Mouse (Mus musculus): ENCODE data around the gene Prss8. TPM values are rescaled to one million over a fixed set of nuclear protein-coding genes. Genes with fewer than 3 reads are reported as not detected.
"Not testable (repeated sequence)": the region's sequence is repeated elsewhere in the genome, so short reads cannot be mapped to it uniquely, and the experiment has no call there.

Gene Prss8
- total RNA-seq, 2 experiments from 2014 or later, result 0.25 to 0.46 TPM

GRCm38 (mm10) chr7:127895891-127896290 lies 34.0 kb downstream of the Prss8 start:
- not testable (repeated sequence) for DNase-seq (ENCODE audit: low spot score in 2 of 2)

GRCm38 (mm10) chr7:127895442-127895841 lies 34.5 kb downstream of the Prss8 start, which contains the start of the genes Gm21974 and Vkorc1:
Gene Gm21974 (minus strand): TSS chr7:127895454.
Gene Vkorc1 (minus strand): TSS chr7:127895617.
- DNase-seq (ENCODE audit: low spot score in 2 of 2), result peak; percentile 94 to 98

DNA sequence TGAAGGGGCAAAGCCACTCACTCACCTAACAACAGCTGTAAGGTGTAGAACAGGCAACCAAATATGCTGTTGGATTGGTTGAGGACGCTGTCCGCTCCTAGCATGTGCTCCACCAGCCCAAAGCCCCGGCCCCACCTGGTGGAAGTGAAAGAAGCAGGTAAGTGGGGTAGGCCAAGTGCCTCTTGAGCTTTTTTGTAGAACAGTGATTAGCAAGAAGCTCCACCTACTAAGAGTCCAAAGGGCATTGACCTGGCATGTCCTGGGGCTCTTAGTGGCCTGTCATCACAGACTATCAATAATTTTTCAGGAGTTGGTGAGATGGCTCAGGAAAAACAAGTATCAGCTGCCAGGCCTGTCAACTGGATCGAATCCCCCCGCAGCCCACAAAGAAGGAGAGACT lies 35.4 kb downstream of the Prss8 start:
- DNase-seq (ENCODE audit: low spot score in 2 of 2), result no peak

GRCm38 (mm10) chr7:127890798-127891197 lies 39.1 kb downstream of the Prss8 start, which contains the start of gene Prss53:
Gene Prss53 (minus strand): TSS chr7:127890970.
- DNase-seq (ENCODE audit: low spot score in 2 of 2), result no peak

DNA sequence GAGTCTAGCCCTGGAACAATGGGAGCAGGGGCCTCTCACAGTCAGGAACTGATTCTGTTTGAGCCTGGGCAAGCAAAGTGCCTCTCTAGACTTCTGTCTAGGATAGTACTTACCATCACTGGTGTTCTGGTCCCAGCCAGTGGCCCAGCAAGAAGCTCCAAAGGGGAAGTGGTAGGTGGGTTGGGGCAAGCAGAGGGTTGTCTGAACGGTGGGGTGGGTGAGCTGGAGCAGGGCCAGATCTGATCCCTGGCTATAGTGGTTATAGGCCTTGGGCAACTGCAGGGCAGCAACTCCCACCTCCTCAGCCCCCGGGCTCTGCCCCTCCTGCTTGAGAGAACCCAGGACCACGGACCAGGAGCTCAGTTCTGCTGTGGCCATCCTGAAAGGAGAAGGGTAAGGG lies 41.1 kb downstream of the Prss8 start:
- no peak for DNase-seq (ENCODE audit: low spot score in 2 of 2)

DNA sequence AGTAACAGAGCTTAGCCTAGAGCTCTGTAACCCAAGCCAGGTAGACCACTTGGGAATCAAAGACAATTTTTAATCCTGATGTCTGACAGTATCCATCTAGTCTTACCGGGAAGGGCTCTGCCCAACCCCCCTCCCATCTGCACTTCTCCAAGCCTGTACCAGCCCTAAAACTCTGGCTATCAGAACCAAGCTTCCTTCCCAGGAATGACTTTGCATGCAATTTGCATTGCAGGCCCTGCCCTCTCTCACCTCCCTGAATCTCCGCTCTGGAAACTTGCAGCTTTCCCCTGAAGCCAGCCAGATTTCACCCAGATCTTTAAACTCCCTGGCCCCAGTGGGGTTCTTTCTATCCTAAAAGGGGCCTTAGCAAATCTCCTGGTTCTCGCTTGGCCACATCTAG lies 42.1 kb downstream of the Prss8 start:
- DNase-seq (ENCODE audit: low spot score in 2 of 2), result no peak

GRCm38 (mm10) chr7:127887191-127887590 lies 42.7 kb downstream of the Prss8 start:
- no peak for DNase-seq (ENCODE audit: low spot score in 2 of 2)

DNA sequence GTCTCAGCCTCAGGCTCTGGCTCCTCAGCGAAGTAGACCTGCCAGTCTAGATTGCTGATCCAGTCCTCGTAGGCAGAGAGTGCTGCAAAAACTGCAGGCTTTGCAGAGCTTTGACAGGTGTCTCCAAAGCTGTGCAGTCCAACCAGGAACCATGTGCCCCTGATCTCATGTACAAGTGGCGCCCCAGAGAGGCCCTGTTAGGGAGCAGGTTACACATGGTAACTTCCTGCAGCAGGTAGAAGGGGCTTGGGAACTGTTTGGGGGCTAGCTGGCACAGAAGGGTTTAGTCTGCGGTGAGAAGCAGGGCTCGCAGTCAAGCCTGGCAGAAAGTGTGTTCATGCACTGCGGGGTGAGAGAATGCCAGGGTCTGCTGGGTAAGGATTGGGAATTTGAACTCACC lies 43.4 kb downstream of the Prss8 start:
- DNase-seq (ENCODE audit: low spot score in 2 of 2), result no peak

GRCm38 (mm10) chr7:127885951-127886350 lies 44.0 kb downstream of the Prss8 start:
- peak in 1 of 2 experiments; percentile 39 for DNase-seq (ENCODE audit: low spot score in 2 of 2)

DNA sequence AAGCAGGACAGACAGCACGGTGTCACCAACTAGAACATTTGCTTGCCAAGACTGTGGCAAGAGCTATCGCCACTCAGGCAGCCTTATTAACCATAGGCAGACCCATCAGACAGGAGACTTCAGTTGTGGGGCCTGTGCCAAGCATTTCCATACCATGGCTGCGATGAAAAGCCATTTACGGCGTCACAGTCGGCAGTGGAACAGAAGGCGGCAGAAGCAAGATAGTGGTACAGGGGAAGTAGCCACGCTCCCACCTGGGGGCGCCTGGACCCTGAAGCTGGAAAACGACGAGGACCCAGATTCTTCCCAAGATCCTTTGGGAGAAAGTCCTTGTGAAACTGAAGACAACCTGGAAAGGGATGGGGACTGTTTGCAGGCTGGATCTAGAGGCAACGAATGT lies 49.5 kb downstream of the Prss8 start:
- DNase-seq (ENCODE audit: low spot score in 2 of 2), result no peak

DNA sequence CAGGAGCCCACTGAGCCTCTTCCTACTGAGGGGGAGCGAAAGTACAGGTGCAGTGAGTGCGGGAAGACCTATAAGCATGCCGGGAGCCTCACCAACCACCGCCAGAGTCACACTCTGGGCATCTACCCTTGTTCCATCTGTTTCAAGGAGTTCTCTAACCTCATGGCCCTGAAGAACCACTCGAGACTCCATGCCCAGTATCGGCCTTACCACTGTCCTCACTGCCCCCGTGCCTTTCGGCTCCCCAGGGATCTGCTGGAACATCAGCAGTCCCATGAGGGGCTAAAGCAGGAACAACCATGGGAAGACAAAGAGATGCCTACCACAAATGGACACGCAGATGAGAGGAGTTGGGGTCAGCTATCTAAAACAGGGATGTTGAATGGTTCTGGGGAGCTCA lies 50.6 kb downstream of the Prss8 start:
- no peak for DNase-seq (ENCODE audit: low spot score in 2 of 2)

DNA sequence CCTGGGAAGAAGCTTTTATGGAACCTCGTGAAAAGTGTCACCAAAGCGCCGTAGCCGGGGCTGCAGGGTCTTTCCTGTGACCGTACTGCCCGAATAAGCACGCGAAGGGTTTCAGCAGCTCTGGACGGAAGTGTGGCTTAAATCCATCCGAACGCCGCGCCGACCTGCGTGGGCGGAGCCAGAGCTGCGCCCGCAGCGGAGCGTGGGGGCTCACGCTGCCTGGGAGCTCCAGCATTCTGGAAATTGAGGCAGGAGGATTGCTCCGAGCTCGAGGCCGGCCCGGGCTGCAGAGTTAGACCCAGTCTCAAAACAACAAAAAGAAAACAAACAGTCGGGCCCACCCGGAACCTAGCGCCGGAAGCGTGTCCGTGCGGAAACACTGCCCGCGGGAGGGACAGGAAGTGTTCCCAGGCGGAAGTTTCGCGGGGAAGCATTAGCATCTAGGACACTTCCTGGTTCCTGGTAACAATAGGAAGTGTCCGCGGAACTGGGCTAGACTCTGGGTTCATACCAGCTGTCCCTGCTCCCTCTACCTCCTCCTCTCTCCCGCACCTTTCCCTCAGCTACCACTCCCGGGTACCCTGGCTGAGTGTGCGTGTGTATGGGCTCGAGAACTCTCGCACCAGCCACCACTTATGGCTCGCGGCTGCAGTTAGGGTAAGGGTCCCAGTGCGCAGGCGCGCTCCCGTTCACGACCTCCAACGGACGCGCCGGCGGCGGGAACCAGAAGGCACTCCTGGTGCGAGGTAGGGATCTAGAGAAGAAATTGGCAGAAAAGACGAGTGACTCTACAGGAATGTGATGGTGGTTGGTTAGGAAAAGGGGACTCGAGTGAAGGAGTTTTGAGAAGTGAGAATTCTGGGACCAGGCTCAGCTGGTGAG lies 53.2 kb downstream of the Prss8 start, which contains the start of gene Zfp668:
Gene Zfp668 (minus strand): TSS at position 362 of the 882 bp plus-strand sequence.
- DNase-seq (ENCODE audit: low spot score in 2 of 2), result peak; percentile 82 to 95

GRCm38 (mm10) chr7:127876041-127876466 lies 53.9 kb downstream of the Prss8 start, which contains the start of gene Zfp646:
Gene Zfp646 (plus strand): TSS chr7:127876221.
- peak; percentile 68 to 76 for DNase-seq (ENCODE audit: low spot score in 2 of 2)

Other genes with a start within 250 kb of the Prss8 start
- gene Bcl7c, start 221.2 kb downstream of the Prss8 start, total RNA-seq (2021), result 10 to 100 TPM; 34.4 to 34.6 TPM
- 1 to 10 TPM; 3.5 to 4.6 TPM for gene Ctf1, start 217.4 kb downstream of the Prss8 start, total RNA-seq (2021)
- not detected for gene Ctf2, start 197.9 kb downstream of the Prss8 start, total RNA-seq (2021)
- 10 to 100 TPM; 59.2 to 59.7 TPM for gene Fbxl19, start 185.6 kb downstream of the Prss8 start, total RNA-seq (2021)
- 10 to 100 TPM; 25.9 to 29.3 TPM for gene Orai3, start 160.3 kb downstream of the Prss8 start, total RNA-seq (2021)
- gene Setd1a, start 153.4 kb downstream of the Prss8 start, total RNA-seq (2021), result 10 to 100 TPM; 35.4 to 44.6 TPM
- 1 to 10 TPM; 4.1 to 5.2 TPM for gene Gm49388, start 144.5 kb downstream of the Prss8 start, total RNA-seq (2021)
- 1 to 10 TPM; 6.3 to 7.8 TPM for gene Hsd3b7, start 129.5 kb downstream of the Prss8 start, total RNA-seq (2021)
- 10 to 100 TPM; 65.6 to 68.6 TPM for gene Stx4a, start 105.8 kb downstream of the Prss8 start, total RNA-seq (2021)
- 100 to 1,000 TPM; 335 to 338 TPM for gene Stx1b, start 105.6 kb downstream of the Prss8 start, total RNA-seq (2021)
- 10 to 100 TPM; 34.6 to 35.9 TPM for gene Zfp646, start 53.9 kb downstream of the Prss8 start, total RNA-seq (2021)
- 10 to 100 TPM; 20.9 to 25.7 TPM for gene Zfp668, start 53.3 kb downstream of the Prss8 start, total RNA-seq (2021)
- 1 to 10 TPM; 2.8 to 3.3 TPM for gene Prss53, start 39.1 kb downstream of the Prss8 start, total RNA-seq (2021)
- gene Gm21974, start 34.6 kb downstream of the Prss8 start, total RNA-seq (2021), result not detected
- gene Vkorc1, start 34.5 kb downstream of the Prss8 start, total RNA-seq (2021), result 10 to 100 TPM; 22.9 to 30.8 TPM
- 10 to 100 TPM; 41.4 to 42.4 TPM for gene Bckdk, start 26.0 kb downstream of the Prss8 start, total RNA-seq (2021)
- gene Kat8, start 17.6 kb downstream of the Prss8 start, total RNA-seq (2021), result 10 to 100 TPM; 29.8 to 30.9 TPM
- 10 to 100 TPM; 10.3 to 10.5 TPM for gene Prss36, start 16.6 kb upstream of the Prss8 start, total RNA-seq (2021)
- gene Fus, start 37.4 kb upstream of the Prss8 start, total RNA-seq (2021), result 100 to 1,000 TPM; 279 to 285 TPM
- 1 to 10 TPM; 2.1 to 3.2 TPM for gene Pycard, start 63.8 kb upstream of the Prss8 start, total RNA-seq (2021)
- gene Trim72, start 73.8 kb upstream of the Prss8 start, total RNA-seq (2021), result under 1 TPM; 0.32 to 0.58 TPM
- 10 to 100 TPM; 11.0 to 11.2 TPM for gene Itgam, start 132.5 kb upstream of the Prss8 start, total RNA-seq (2021)
- gene Gm49368, start 132.6 kb upstream of the Prss8 start, total RNA-seq (2021), result under 1 TPM in 1 of 2 experiments, not detected in 1; 0.25 TPM
- gene Itgax, start 199.4 kb upstream of the Prss8 start, total RNA-seq (2021), result under 1 TPM; 0.13 to 0.59 TPM
- under 1 TPM; 0.20 to 0.71 TPM for gene Itgad, start 224.3 kb upstream of the Prss8 start, total RNA-seq (2021)

Data from layer of hippocampus, adult 18-20 months (tissue).